Mouse (Mus musculus): ENCODE measurements around the gene Dnttip1. TPM values are rescaled to one million over a fixed set of nuclear protein-coding genes. Genes with fewer than 3 reads are reported as not detected.

Gene Dnttip1
- total and polyA plus RNA-seq, 2 experiments from 2014 or later = 24.7 to 54.2 TPM

DNA sequence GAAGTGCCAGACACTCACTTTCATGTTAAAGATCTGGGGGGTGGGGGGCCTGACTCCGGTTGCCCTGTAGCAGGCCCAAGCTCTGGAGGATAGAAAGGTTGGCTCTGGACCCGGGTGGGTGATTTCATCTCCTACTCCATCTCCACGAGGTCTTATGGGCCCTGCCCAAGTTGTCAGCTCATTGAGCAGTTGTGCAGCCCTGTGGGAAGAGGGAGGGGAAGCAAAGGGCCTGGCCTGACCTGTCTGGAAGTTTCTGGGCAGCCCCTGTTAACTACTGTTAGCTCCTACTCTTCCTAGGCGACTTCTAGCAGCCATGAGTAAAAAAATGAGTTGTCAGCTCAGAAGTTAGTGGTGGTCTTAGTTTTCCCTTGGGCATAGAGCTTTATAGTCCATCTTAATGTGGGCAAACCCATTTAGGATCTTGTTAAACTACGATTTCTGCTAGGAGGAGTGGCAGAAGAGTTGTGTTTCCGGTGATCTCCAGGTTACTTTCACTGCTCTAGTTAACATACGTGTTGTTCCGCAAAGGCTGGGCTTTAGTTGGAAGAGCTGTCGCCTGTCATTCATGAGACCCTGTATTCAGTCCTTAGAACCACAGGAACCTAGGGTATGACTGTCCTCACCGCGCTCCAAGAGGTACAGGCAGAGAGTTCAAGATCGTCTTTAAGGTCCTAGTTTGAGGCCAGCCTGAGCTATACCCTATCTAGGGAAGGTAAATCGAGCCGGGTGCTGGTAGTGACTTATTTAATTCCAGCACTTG lies 27.6 kb downstream of the Dnttip1 start:
- Histone ChIP-seq H3K4me3 (ENCODE audit: low read depth, low read length) (no peak overlapping the region), H3K27ac (ENCODE audit: low read depth, low read length) (no peak overlapping the region), H3K4me1 (ENCODE audit: insufficient read depth, low read length) (no peaks in the 10 kb centered on the region), H3K27me3 (ENCODE audit: insufficient read depth, low read length) (no peaks in the 10 kb centered on the region), H3K9me3 (ENCODE audit: low read length) (no peaks in the 10 kb centered on the region), H3K4me2 (ENCODE audit: low read depth, low read length, poor library complexity, severe bottlenecking) (no peak overlapping the region), H3K36me3 (ENCODE audit: insufficient read depth, low read length) (no peaks in the 10 kb centered on the region), H3K9ac (replicated peaks; ENCODE audit: low read length, poor library complexity, severe bottlenecking) (no peak overlapping the region)
- no peak for TF ChIP-seq CTCF (IDR thresholded peaks at IDR 0.05)
- 82% methylated on average over 14 of the region's 14 CpGs for WGBS
- no peak for DNase-seq (ENCODE audit: low spot score)
- ATAC-seq (ENCODE audit: low FRiP score) = no peak

- no peak for DNase-seq (ENCODE audit: low spot score)
- Histone ChIP-seq H3K27me3 (ENCODE audit: insufficient read depth, low read length) (no peaks in the 10 kb centered on the region), H3K27ac (ENCODE audit: low read depth, low read length) (no peak overlapping the region), H3K9me3 (ENCODE audit: low read length) (no peaks in the 10 kb centered on the region), H3K4me3 (ENCODE audit: low read depth, low read length) (no peak overlapping the region), H3K4me1 (ENCODE audit: insufficient read depth, low read length) (no peaks in the 10 kb centered on the region), H3K36me3 (ENCODE audit: insufficient read depth, low read length) (no peaks in the 10 kb centered on the region), H3K4me2 (ENCODE audit: low read depth, low read length, poor library complexity, severe bottlenecking) (no peak overlapping the region), H3K9ac (replicated peaks; ENCODE audit: low read length, poor library complexity, severe bottlenecking) (no peak overlapping the region)
- ATAC-seq (ENCODE audit: low FRiP score) = no peak
- 79% methylated on average over 5 of the region's 5 CpGs for WGBS
- no peak for TF ChIP-seq CTCF (IDR thresholded peaks at IDR 0.05)
Measured at GRCm38 (mm10) chr2:164773989-164774364, 28.2 kb downstream of the Dnttip1 start.

DNA sequence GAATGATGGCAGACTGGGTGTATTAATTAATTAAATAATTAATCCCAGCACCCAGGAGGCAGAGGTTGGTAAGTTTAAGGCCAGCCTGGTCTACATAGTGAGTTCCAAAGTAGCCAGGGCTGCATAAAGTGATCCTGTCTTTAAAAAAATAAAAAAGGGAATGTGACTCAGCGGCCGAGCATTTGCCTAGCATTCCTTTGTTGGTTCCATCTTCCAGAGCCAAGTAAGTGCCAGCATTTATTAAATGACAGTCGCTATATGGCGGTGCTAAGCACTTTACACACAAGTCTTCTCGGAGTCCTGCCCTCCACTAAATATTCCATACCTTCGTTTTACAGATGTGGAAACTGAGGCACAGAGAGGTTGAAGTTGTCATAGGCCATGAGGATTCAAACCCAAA lies 30.3 kb downstream of the Dnttip1 start:
- H3K4me2 ChIP-seq (ENCODE audit: low read depth, low read length, poor library complexity, severe bottlenecking) = no peak overlapping the region
- no peak overlapping the region for H3K9ac ChIP-seq (replicated peaks; ENCODE audit: low read length, poor library complexity, severe bottlenecking)
- H3K4me1 ChIP-seq (ENCODE audit: insufficient read depth, low read length) = no peaks in the 10 kb centered on the region
- no peak for TF ChIP-seq CTCF (IDR thresholded peaks at IDR 0.05)
- H3K9me3 ChIP-seq (ENCODE audit: low read length) = no peaks in the 10 kb centered on the region
- no peaks in the 10 kb centered on the region for H3K27me3 ChIP-seq (ENCODE audit: insufficient read depth, low read length)
- DNase-seq (ENCODE audit: low spot score) (no peak), ATAC-seq (ENCODE audit: low FRiP score) (no peak)
- no peak overlapping the region for H3K27ac ChIP-seq (ENCODE audit: low read depth, low read length)
- no peaks in the 10 kb centered on the region for H3K36me3 ChIP-seq (ENCODE audit: insufficient read depth, low read length)
- no peak overlapping the region for H3K4me3 ChIP-seq (ENCODE audit: low read depth, low read length)
- WGBS = 94% methylated on average over 6 of the region's 6 CpGs

GRCm38 (mm10) chr2:164776801-164777200 lies 31.0 kb downstream of the Dnttip1 start:
- no peak for TF ChIP-seq CTCF (IDR thresholded peaks at IDR 0.05)
- Histone ChIP-seq H3K9me3 (ENCODE audit: low read length) (no peaks in the 10 kb centered on the region), H3K4me2 (ENCODE audit: low read depth, low read length, poor library complexity, severe bottlenecking) (no peak overlapping the region), H3K27me3 (ENCODE audit: insufficient read depth, low read length) (no peaks in the 10 kb centered on the region), H3K4me1 (ENCODE audit: insufficient read depth, low read length) (no peaks in the 10 kb centered on the region), H3K9ac (replicated peaks; ENCODE audit: low read length, poor library complexity, severe bottlenecking) (no peak overlapping the region), H3K27ac (ENCODE audit: low read depth, low read length) (no peak overlapping the region), H3K36me3 (ENCODE audit: insufficient read depth, low read length) (no peaks in the 10 kb centered on the region), H3K4me3 (ENCODE audit: low read depth, low read length) (no peak overlapping the region)
- DNase-seq (ENCODE audit: low spot score) (no peak), ATAC-seq (ENCODE audit: low FRiP score) (no peak)
- 70% methylated on average over 17 of the region's 17 CpGs for WGBS

GRCm38 (mm10) chr2:164777246-164778014 lies 31.6 kb downstream of the Dnttip1 start:
- no peaks in the 10 kb centered on the region for H3K36me3 ChIP-seq (ENCODE audit: insufficient read depth, low read length)

DNA sequence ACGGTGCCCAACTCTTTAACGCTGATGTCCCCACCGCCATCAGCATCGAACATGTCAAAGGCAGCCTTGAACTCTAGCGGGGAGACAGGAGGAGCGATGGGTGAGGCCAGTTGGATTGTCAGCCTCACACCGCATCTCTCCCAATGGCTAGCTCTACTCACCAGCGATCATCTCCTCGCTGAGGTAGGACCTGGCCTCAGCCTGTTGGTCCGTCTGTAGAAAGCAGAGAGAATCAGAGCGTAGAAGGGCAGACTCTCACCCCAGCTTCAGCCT lies 32.2 kb downstream of the Dnttip1 start:
- no peaks in the 10 kb centered on the region for H3K36me3 ChIP-seq (ENCODE audit: insufficient read depth, low read length)
- ATAC-seq (ENCODE audit: low FRiP score) (no peak), DNase-seq (ENCODE audit: low spot score) (no peak)
- no peaks in the 10 kb centered on the region for H3K4me1 ChIP-seq (ENCODE audit: insufficient read depth, low read length)
- WGBS = 93% methylated on average over 11 of the region's 11 CpGs
- no peak overlapping the region for H3K27ac ChIP-seq (ENCODE audit: low read depth, low read length)
- H3K9me3 ChIP-seq (ENCODE audit: low read length) = no peaks in the 10 kb centered on the region
- H3K4me2 ChIP-seq (ENCODE audit: low read depth, low read length, poor library complexity, severe bottlenecking) = no peak overlapping the region
- no peak overlapping the region for H3K4me3 ChIP-seq (ENCODE audit: low read depth, low read length)
- no peak for TF ChIP-seq CTCF (IDR thresholded peaks at IDR 0.05)
- no peak overlapping the region for H3K9ac ChIP-seq (replicated peaks; ENCODE audit: low read length, poor library complexity, severe bottlenecking)
- no peaks in the 10 kb centered on the region for H3K27me3 ChIP-seq (ENCODE audit: insufficient read depth, low read length)

More at GRCm38 (mm10) chr2:164777246-164778014, 31.6 kb downstream of the Dnttip1 start:
- TF ChIP-seq CTCF (IDR thresholded peaks at IDR 0.05) = no peak
- DNase-seq (ENCODE audit: low spot score) (no peak), ATAC-seq (ENCODE audit: low FRiP score) (no peak)
- Histone ChIP-seq H3K9me3 (ENCODE audit: low read length) (no peaks in the 10 kb centered on the region), H3K4me2 (ENCODE audit: low read depth, low read length, poor library complexity, severe bottlenecking) (no peak overlapping the region), H3K4me3 (ENCODE audit: low read depth, low read length) (no peak overlapping the region), H3K9ac (replicated peaks; ENCODE audit: low read length, poor library complexity, severe bottlenecking) (no peak overlapping the region), H3K4me1 (ENCODE audit: insufficient read depth, low read length) (no peaks in the 10 kb centered on the region), H3K27me3 (ENCODE audit: insufficient read depth, low read length) (no peaks in the 10 kb centered on the region), H3K27ac (ENCODE audit: low read depth, low read length) (no peak overlapping the region)
- 87% methylated on average over 30 of the region's 30 CpGs for WGBS
